Mouse (Mus musculus): ENCODE measurements at regions not wholly inside any gene's neighbourhood (a gene's known extent, or its start where the extent isn't known, plus 50 kb on each side); places are given as distances from the start of the nearest gene placed in this dataset.

GRCm38 (mm10) chr2:115493020-115493419 is 88.5 kb upstream of the BC052040 start:
- Histone ChIP-seq H3K79me2 (ENCODE audit: control insufficient read depth, insufficient read depth, low read length, poor library complexity) (no peaks in the 10 kb centered on the region), H3K27ac (ENCODE audit: control insufficient read depth, low read depth, low read length) (no peak overlapping the region), H3K27me3 (ENCODE audit: control insufficient read depth in 1 of 2, insufficient read depth in 2 of 2, low read length in 2 of 2) (peaks cover 0 to 2% of the 10 kb centered on the region in 2 experiments; a peak in 1 of 4 replicates), H3K36me3 (ENCODE audit: control insufficient read depth in 1 of 2, insufficient read depth in 2 of 2, low read length in 2 of 2) (no peaks in the 10 kb centered on the region), H3K9me3 (replicated peaks; ENCODE audit: insufficient read depth, low read length) (no peaks in the 10 kb centered on the region), H3K4me3 (ENCODE audit: control insufficient read depth in 1 of 2, insufficient read depth in 1 of 2, low read depth in 2 of 2, low read length in 2 of 2) (no peak overlapping the region), H3K9ac (ENCODE audit: control insufficient read depth, low read depth, low read length, poor library complexity, severe bottlenecking) (no peak overlapping the region), H3K4me1 (ENCODE audit: control insufficient read depth in 1 of 2, insufficient read depth in 2 of 2, low read length in 2 of 2) (no peaks in the 10 kb centered on the region)
- no peak for DNase-seq (ENCODE audit: low read depth, low spot score)
- TF ChIP-seq MXI1 (IDR thresholded peaks at IDR 0.05; ENCODE audit: low read depth, low read length) (no peak), CHD2 (IDR thresholded peaks at IDR 0.05; ENCODE audit: low read length) (no peak), SIN3A (IDR thresholded peaks at IDR 0.05; ENCODE audit: low read length) (no peak), MAX (IDR thresholded peaks at IDR 0.05; ENCODE audit: low read length) (no peak), TCF12 (IDR thresholded peaks at IDR 0.05; ENCODE audit: low read depth, low read length) (no peak), USF2 (IDR thresholded peaks at IDR 0.05; ENCODE audit: borderline replicate concordance in 1 of 2, insufficient read depth in 1 of 2, low read depth in 1 of 2, low read length in 2 of 2) (no peak), ZC3H11A (IDR thresholded peaks at IDR 0.05; ENCODE audit: low read depth, low read length) (no peak), MEF2A (IDR thresholded peaks at IDR 0.05; ENCODE audit: extremely low read depth, insufficient replicate concordance, low read depth, low read length, poor library complexity, severe bottlenecking) (no peak), GATA1 (IDR thresholded peaks at IDR 0.05; ENCODE audit: low read depth, low read length) (no peak), POLR2AphosphoS2 (IDR thresholded peaks at IDR 0.05; ENCODE audit: low read length) (no peak), UBTF (IDR thresholded peaks at IDR 0.05; ENCODE audit: borderline replicate concordance, insufficient read depth, low read depth, low read length) (no peak), EP300 (IDR thresholded peaks at IDR 0.05; ENCODE audit: low read depth in 1 of 2, low read length in 2 of 2) (no peak), ZKSCAN1 (IDR thresholded peaks at IDR 0.05; ENCODE audit: low read depth, low read length) (no peak), CHD1 (IDR thresholded peaks at IDR 0.05; ENCODE audit: low read depth, low read length) (no peak), SMC3 (IDR thresholded peaks at IDR 0.05; ENCODE audit: low read depth, low read length) (no peak), E2F4 (IDR thresholded peaks at IDR 0.05; ENCODE audit: borderline replicate concordance, low read depth, low read length) (no peak), MYC (IDR thresholded peaks at IDR 0.05; ENCODE audit: low read depth, low read length) (no peak), MAFK (IDR thresholded peaks at IDR 0.05; ENCODE audit: borderline replicate concordance, low read depth, low read length) (no peak)

- H3K79me2 ChIP-seq (ENCODE audit: control insufficient read depth, insufficient read depth, low read length, poor library complexity), result no peaks in the 10 kb centered on the region
- H3K27me3 ChIP-seq (ENCODE audit: control insufficient read depth in 1 of 2, insufficient read depth in 2 of 2, low read length in 2 of 2), result no peaks in the 10 kb centered on the region; a peak in 1 of 4 replicates
- no peak overlapping the region for H3K27ac ChIP-seq (ENCODE audit: control insufficient read depth, low read depth, low read length)
- no peaks in the 10 kb centered on the region for H3K9me3 ChIP-seq (replicated peaks; ENCODE audit: insufficient read depth, low read length)
- no peaks in the 10 kb centered on the region for H3K36me3 ChIP-seq (ENCODE audit: control insufficient read depth in 1 of 2, insufficient read depth in 2 of 2, low read length in 2 of 2)
- H3K4me3 ChIP-seq (ENCODE audit: control insufficient read depth in 1 of 2, insufficient read depth in 1 of 2, low read depth in 2 of 2, low read length in 2 of 2), result no peak overlapping the region
- TF ChIP-seq MYB (IDR thresholded peaks at IDR 0.05; ENCODE audit: low read depth, low read length), result no peak
- no peak for TF ChIP-seq ZC3H11A (IDR thresholded peaks at IDR 0.05; ENCODE audit: low read depth, low read length)
- TF ChIP-seq UBTF (IDR thresholded peaks at IDR 0.05; ENCODE audit: borderline replicate concordance, insufficient read depth, low read depth, low read length), result no peak
- no peak for TF ChIP-seq ZNF384 (IDR thresholded peaks at IDR 0.05; ENCODE audit: low read depth, low read length)
- TF ChIP-seq TCF12 (IDR thresholded peaks at IDR 0.05; ENCODE audit: low read depth, low read length), result no peak
- no peak for TF ChIP-seq CHD2 (IDR thresholded peaks at IDR 0.05; ENCODE audit: low read length)
- TF ChIP-seq POLR2AphosphoS5 (IDR thresholded peaks at IDR 0.05; ENCODE audit: borderline replicate concordance, low read depth, low read length), result no peak
- no peak for TF ChIP-seq ZKSCAN1 (IDR thresholded peaks at IDR 0.05; ENCODE audit: low read depth, low read length)
- no peak for TF ChIP-seq GABPA (IDR thresholded peaks at IDR 0.05; ENCODE audit: low read depth, low read length)
- TF ChIP-seq SIN3A (IDR thresholded peaks at IDR 0.05; ENCODE audit: low read length), result no peak
- no peak for TF ChIP-seq RCOR1 (IDR thresholded peaks at IDR 0.05; ENCODE audit: low read depth, low read length)
- no peak for TF ChIP-seq POLR2A (IDR thresholded peaks at IDR 0.05; ENCODE audit: control insufficient read depth in 1 of 2, insufficient read depth in 1 of 2, low read depth in 1 of 2, low read length in 2 of 2, poor library complexity in 1 of 2)
- no peak for TF ChIP-seq EP300 (IDR thresholded peaks at IDR 0.05; ENCODE audit: low read depth in 1 of 2, low read length in 2 of 2)
- TF ChIP-seq TBP (IDR thresholded peaks at IDR 0.05; ENCODE audit: low read depth, low read length), result no peak
- no peak for TF ChIP-seq TAL1 (IDR thresholded peaks at IDR 0.05; ENCODE audit: low read length)
- TF ChIP-seq MAZ (IDR thresholded peaks at IDR 0.05; ENCODE audit: low read depth, low read length), result no peak
- no peak for TF ChIP-seq MXI1 (IDR thresholded peaks at IDR 0.05; ENCODE audit: low read depth, low read length)
- TF ChIP-seq RAD21 (IDR thresholded peaks at IDR 0.05; ENCODE audit: low read depth, low read length), result no peak
- no peak for TF ChIP-seq MAFK (IDR thresholded peaks at IDR 0.05; ENCODE audit: borderline replicate concordance, low read depth, low read length)
- H3K4me1 ChIP-seq (ENCODE audit: control insufficient read depth in 1 of 2, insufficient read depth in 2 of 2, low read length in 2 of 2), result no peaks in the 10 kb centered on the region
- H3K9ac ChIP-seq (ENCODE audit: control insufficient read depth, low read depth, low read length, poor library complexity, severe bottlenecking), result no peak overlapping the region
- no peak for DNase-seq (ENCODE audit: low read depth, low spot score)
Measured at GRCm38 (mm10) chr2:115499904-115500303, 81.6 kb upstream of the BC052040 start.

Data from MEL (cell line).